Mouse (Mus musculus): ENCODE measurements at regions not wholly inside any gene's neighbourhood (a gene's known extent, or its start where the extent isn't known, plus 50 kb on each side); places are given as distances from the start of the nearest gene placed in this dataset.

DNA sequence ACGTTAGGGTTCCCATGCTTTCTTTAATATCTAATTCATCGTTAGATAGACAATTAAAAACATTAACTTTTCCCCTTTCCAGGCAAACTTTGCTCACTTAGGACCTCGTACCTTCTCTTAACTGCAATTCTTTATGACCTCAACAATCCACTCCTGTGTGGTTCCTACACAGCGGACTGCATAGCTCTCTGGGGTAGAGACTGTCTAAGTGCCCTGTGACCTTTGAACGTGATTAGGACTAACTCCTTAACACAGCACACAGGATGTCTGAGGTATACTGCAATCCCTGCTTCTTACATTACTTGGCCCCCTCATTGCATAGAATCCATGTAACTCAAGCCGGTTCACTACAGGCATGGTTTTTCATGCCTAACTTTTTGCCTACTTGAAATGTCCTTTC is 190.4 kb downstream of the Gm45692 start:
- TF ChIP-seq GATA2 (IDR thresholded peaks at IDR 0.05; ENCODE audit: borderline replicate concordance, low read depth, low read length) = no peak
- no peak for TF ChIP-seq TAL1 (conservative IDR thresholded peaks at IDR 0.05; ENCODE audit: low read depth, low read length)
- TF ChIP-seq GATA1 (IDR thresholded peaks at IDR 0.05; ENCODE audit: borderline replicate concordance, low read length) = no peak
- no peak for TF ChIP-seq CTCF (IDR thresholded peaks at IDR 0.05; ENCODE audit: low read depth, low read length)
- TF ChIP-seq POLR2AphosphoS5 (IDR thresholded peaks at IDR 0.05; ENCODE audit: insufficient replicate concordance, low read depth, low read length) = no peak
- Histone ChIP-seq H3K27me3 (ENCODE audit: insufficient read depth, low read length) (peaks cover 5% of the 10 kb centered on the region; the same call in 1 of the 2 replicates), H3K4me3 (ENCODE audit: low read depth, low read length) (no peak overlapping the region), H3K36me3 (replicated peaks) (no peaks in the 10 kb centered on the region), H3K9me3 (replicated peaks) (no peaks in the 10 kb centered on the region), H3K4me1 (ENCODE audit: insufficient read depth, low read depth, low read length) (no peaks in the 10 kb centered on the region)
- ATAC-seq (ENCODE audit: extremely low read depth, insufficient number of reproducible peaks, low FRiP score, poor library complexity, severe bottlenecking) (no peak), DNase-seq (ENCODE audit: low spot score) (no peak)

DNA sequence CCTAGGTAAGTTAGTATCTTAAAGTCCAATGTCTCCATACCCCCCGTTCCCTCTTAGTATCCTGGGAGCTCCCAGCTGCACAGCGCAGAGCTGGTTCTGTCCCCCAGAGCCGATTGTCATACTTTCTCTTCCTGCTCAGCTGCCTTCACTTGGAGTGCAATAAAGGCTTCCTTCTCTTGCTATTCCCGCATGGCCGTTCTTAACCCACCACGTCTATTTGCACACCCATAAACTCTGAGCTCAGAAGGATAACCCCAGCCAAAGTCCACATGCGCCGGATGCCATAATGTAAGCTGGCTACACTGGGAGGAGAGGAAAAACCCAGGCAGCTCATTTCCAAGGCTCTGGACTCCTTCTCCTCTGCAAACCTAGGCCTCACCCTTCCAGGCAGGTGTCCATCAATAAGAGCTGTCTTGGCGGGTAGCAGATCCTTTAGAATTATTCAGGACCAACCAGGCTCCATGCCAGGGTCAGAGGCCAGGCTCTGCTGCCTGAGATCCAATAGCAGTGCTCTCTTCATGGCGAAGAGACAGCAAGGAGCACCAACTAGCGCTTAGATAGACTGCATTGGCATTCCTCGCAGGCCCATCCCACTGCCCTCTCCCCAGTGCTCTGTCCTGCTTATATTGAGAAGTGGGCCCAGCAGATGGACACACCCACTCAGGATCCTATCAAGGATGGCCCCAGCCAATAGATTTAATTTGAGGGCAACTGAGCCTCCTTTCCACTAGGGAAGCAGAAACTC is 204.4 kb downstream of the Gm45692 start:
- no peak for TF ChIP-seq TAL1 (conservative IDR thresholded peaks at IDR 0.05; ENCODE audit: low read depth, low read length)
- no peak for TF ChIP-seq CTCF (IDR thresholded peaks at IDR 0.05; ENCODE audit: low read depth, low read length)
- TF ChIP-seq GATA1 (IDR thresholded peaks at IDR 0.05; ENCODE audit: borderline replicate concordance, low read length) = no peak
- TF ChIP-seq POLR2AphosphoS5 (IDR thresholded peaks at IDR 0.05; ENCODE audit: insufficient replicate concordance, low read depth, low read length) = no peak
- no peak for TF ChIP-seq GATA2 (IDR thresholded peaks at IDR 0.05; ENCODE audit: borderline replicate concordance, low read depth, low read length)
- DNase-seq (ENCODE audit: low spot score) (no peak), ATAC-seq (ENCODE audit: extremely low read depth, insufficient number of reproducible peaks, low FRiP score, poor library complexity, severe bottlenecking) (no peak)
- no peaks in the 10 kb centered on the region for H3K36me3 ChIP-seq (replicated peaks)
- H3K27me3 ChIP-seq (ENCODE audit: insufficient read depth, low read length) = peaks cover 2% of the 10 kb centered on the region; the same call in 1 of the 2 replicates
- no peaks in the 10 kb centered on the region for H3K9me3 ChIP-seq (replicated peaks)
- no peak overlapping the region for H3K4me3 ChIP-seq (ENCODE audit: low read depth, low read length)
- no peaks in the 10 kb centered on the region for H3K4me1 ChIP-seq (ENCODE audit: insufficient read depth, low read depth, low read length)

DNA sequence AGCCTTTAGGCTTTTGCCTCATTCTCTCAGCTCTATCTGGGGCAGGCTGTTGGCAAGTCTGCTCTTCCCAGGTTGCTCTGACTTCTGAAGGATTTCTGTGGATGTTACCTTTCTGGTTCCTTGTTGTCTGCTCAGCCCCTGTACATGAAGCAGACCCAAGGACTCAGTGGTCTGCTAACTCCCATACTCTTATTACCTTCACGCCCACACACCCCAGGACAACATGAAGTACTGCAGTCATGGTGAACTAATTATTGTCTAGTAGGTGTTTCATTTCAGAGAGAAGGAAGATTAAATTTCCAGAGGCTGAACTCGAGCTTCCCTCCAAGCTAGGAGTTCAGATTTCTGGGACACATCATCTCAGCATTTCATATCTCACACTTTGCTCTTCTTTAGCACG is 205.3 kb downstream of the Gm45692 start:
- H3K27me3 ChIP-seq (ENCODE audit: insufficient read depth, low read length) = peaks cover 2% of the 10 kb centered on the region; the same call in 1 of the 2 replicates
- no peaks in the 10 kb centered on the region for H3K4me1 ChIP-seq (ENCODE audit: insufficient read depth, low read depth, low read length)
- H3K9me3 ChIP-seq (replicated peaks) = no peaks in the 10 kb centered on the region
- no peak for DNase-seq (ENCODE audit: low spot score)
- no peaks in the 10 kb centered on the region for H3K36me3 ChIP-seq (replicated peaks)
- no peak for ATAC-seq (ENCODE audit: extremely low read depth, insufficient number of reproducible peaks, low FRiP score, poor library complexity, severe bottlenecking)
- TF ChIP-seq CTCF (IDR thresholded peaks at IDR 0.05; ENCODE audit: low read depth, low read length) (no peak), GATA2 (IDR thresholded peaks at IDR 0.05; ENCODE audit: borderline replicate concordance, low read depth, low read length) (no peak), POLR2AphosphoS5 (IDR thresholded peaks at IDR 0.05; ENCODE audit: insufficient replicate concordance, low read depth, low read length) (no peak), TAL1 (conservative IDR thresholded peaks at IDR 0.05; ENCODE audit: low read depth, low read length) (no peak), GATA1 (IDR thresholded peaks at IDR 0.05; ENCODE audit: borderline replicate concordance, low read length) (no peak)
- no peak overlapping the region for H3K4me3 ChIP-seq (ENCODE audit: low read depth, low read length)

DNA sequence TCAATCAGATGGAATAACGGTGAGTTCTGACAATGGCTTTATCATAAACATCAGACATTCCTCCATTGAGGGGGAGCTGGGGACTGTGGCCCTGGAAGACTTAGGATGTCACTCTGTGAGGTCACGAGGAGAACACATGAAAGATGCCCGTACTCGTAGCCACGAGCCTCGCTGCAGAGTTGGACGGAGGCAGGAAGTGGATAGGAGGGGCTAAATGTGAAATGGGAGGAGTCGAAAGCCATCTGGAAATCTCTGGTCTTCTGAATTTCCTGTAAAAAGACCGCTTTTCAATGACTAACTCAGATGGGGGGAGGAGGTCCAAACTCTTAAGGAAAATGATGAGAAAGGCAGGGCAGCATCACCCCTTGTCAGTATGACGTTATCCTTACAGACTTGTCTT is 210.5 kb downstream of the Gm45692 start:
- no peaks in the 10 kb centered on the region for H3K9me3 ChIP-seq (replicated peaks)
- TF ChIP-seq POLR2AphosphoS5 (IDR thresholded peaks at IDR 0.05; ENCODE audit: insufficient replicate concordance, low read depth, low read length) (no peak), TAL1 (conservative IDR thresholded peaks at IDR 0.05; ENCODE audit: low read depth, low read length) (no peak), GATA2 (IDR thresholded peaks at IDR 0.05; ENCODE audit: borderline replicate concordance, low read depth, low read length) (no peak), GATA1 (IDR thresholded peaks at IDR 0.05; ENCODE audit: borderline replicate concordance, low read length) (no peak), CTCF (IDR thresholded peaks at IDR 0.05; ENCODE audit: low read depth, low read length) (no peak)
- H3K36me3 ChIP-seq (replicated peaks) = no peaks in the 10 kb centered on the region
- H3K4me3 ChIP-seq (ENCODE audit: low read depth, low read length) = no peak overlapping the region
- H3K4me1 ChIP-seq (ENCODE audit: insufficient read depth, low read depth, low read length) = no peaks in the 10 kb centered on the region
- ATAC-seq (ENCODE audit: extremely low read depth, insufficient number of reproducible peaks, low FRiP score, poor library complexity, severe bottlenecking) = no peak
- no peak for DNase-seq (ENCODE audit: low spot score)
- no peaks in the 10 kb centered on the region for H3K27me3 ChIP-seq (ENCODE audit: insufficient read depth, low read length)

DNA sequence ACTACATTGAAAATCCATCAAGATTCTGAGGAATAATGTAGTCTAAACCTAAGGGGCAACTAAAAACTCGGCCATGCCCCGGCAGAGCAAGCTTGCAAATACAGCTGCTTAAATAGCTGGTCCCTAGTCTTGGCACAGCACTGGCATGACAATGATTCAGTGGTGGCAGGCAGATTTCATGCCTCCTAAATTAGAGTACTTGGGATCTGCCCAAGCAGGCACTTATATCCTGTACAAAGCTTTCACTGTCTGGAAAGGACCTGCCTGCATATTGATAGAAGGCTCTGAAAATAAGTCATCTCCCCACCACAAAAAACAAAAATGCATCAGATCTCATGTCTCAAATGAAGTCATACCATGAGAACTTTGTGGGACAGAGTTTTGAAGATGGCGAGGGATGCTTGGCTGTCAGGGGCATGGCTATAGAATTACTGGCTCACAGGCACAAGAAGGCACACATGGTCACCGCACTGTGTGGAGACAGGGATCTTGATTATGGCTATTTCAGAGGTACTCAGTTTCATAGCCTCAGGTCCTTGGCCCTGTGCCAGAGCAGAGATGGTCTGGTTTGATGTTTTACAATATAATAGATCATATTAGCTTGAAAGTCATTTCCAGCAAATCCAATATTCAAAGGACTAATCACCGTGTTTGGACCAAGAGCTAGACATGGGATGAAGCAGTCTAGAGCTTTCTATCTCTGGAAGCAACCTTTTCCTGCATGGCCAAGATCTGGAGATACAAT is 217.7 kb downstream of the Gm45692 start:
- TF ChIP-seq POLR2AphosphoS5 (IDR thresholded peaks at IDR 0.05; ENCODE audit: insufficient replicate concordance, low read depth, low read length) (no peak), CTCF (IDR thresholded peaks at IDR 0.05; ENCODE audit: low read depth, low read length) (no peak), GATA1 (IDR thresholded peaks at IDR 0.05; ENCODE audit: borderline replicate concordance, low read length) (no peak), TAL1 (conservative IDR thresholded peaks at IDR 0.05; ENCODE audit: low read depth, low read length) (no peak), GATA2 (IDR thresholded peaks at IDR 0.05; ENCODE audit: borderline replicate concordance, low read depth, low read length) (no peak)
- no peaks in the 10 kb centered on the region for H3K36me3 ChIP-seq (replicated peaks)
- ATAC-seq (ENCODE audit: extremely low read depth, insufficient number of reproducible peaks, low FRiP score, poor library complexity, severe bottlenecking) (no peak), DNase-seq (ENCODE audit: low spot score) (no peak)
- H3K4me1 ChIP-seq (ENCODE audit: insufficient read depth, low read depth, low read length) = no peaks in the 10 kb centered on the region
- no peaks in the 10 kb centered on the region for H3K9me3 ChIP-seq (replicated peaks)
- H3K4me3 ChIP-seq (ENCODE audit: low read depth, low read length) = no peak overlapping the region
- H3K27me3 ChIP-seq (ENCODE audit: insufficient read depth, low read length) = no peaks in the 10 kb centered on the region

DNA sequence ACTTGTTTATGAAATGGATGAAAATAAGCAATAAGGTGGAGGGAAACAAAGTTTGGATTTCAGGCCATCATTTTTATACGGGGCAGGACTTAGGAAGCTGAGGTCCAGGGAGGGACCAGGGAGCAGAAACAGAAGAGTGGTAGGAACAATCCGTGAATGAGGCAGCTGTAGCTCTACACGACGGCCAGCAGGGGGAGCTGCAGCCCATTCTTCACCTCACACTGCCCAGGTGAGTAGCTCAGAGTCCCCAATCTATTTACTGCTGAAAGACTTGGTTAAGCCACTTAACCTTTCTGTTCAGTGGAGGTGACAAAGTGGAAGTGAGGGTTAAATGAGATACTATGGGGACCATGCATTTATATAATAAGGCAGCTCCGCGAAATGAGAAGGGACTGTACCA is 225.7 kb downstream of the Gm45692 start:
- DNase-seq (ENCODE audit: low spot score) = peak; percentile 15
- ATAC-seq (ENCODE audit: extremely low read depth, insufficient number of reproducible peaks, low FRiP score, poor library complexity, severe bottlenecking) = no peak
- no peaks in the 10 kb centered on the region for H3K4me1 ChIP-seq (ENCODE audit: insufficient read depth, low read depth, low read length)
- no peaks in the 10 kb centered on the region for H3K9me3 ChIP-seq (replicated peaks)
- no peaks in the 10 kb centered on the region; the same call in 1 of the 2 replicates for H3K27me3 ChIP-seq (ENCODE audit: insufficient read depth, low read length)
- H3K36me3 ChIP-seq (replicated peaks) = no peaks in the 10 kb centered on the region
- H3K4me3 ChIP-seq (ENCODE audit: low read depth, low read length) = no peak overlapping the region
- TF ChIP-seq GATA1 (IDR thresholded peaks at IDR 0.05; ENCODE audit: borderline replicate concordance, low read length) (no peak), CTCF (IDR thresholded peaks at IDR 0.05; ENCODE audit: low read depth, low read length) (peak; percentile 61)
